Mouse (Mus musculus): Measurements from ENCODE around the gene Gm6657. TPM values are rescaled to one million over a fixed set of nuclear protein-coding genes. Genes with fewer than 3 reads are reported as not detected.
A peak's percentile ranks its signal among the peaks of the same experiment; 100 is the strongest.

Gm6657 gene
- polyA plus RNA-seq (2015; fragmentation: Nextera tagmentation; extraction: Ambion mirVana) = not detected in 2 replicates

- no peak within 1 kb of the TSS for H3K27ac ChIP-seq
- no peak for ATAC-seq (ENCODE audit: insufficient number of reproducible peaks, low FRiP score, low TSS enrichment, low read depth)
- no peak within 1 kb of the TSS for H3K4me3 ChIP-seq
- H3K4me1 ChIP-seq = no peaks in the 10 kb centered on the region
- H3K36me3 ChIP-seq = no peaks in the 10 kb centered on the region
- no peak within 1 kb of the TSS for H3K4me2 ChIP-seq
- H3K9ac ChIP-seq = no peak within 1 kb of the TSS
- no peaks in the 10 kb centered on the region for H3K27me3 ChIP-seq
- no peaks in the 10 kb centered on the region for H3K9me3 ChIP-seq
Observed at GRCm38 (mm10) chr12:78193942-78194341, at the start of gene Gm6657. TSS of gene Gm6657 (plus strand) at chr12:78194242.

DNA sequence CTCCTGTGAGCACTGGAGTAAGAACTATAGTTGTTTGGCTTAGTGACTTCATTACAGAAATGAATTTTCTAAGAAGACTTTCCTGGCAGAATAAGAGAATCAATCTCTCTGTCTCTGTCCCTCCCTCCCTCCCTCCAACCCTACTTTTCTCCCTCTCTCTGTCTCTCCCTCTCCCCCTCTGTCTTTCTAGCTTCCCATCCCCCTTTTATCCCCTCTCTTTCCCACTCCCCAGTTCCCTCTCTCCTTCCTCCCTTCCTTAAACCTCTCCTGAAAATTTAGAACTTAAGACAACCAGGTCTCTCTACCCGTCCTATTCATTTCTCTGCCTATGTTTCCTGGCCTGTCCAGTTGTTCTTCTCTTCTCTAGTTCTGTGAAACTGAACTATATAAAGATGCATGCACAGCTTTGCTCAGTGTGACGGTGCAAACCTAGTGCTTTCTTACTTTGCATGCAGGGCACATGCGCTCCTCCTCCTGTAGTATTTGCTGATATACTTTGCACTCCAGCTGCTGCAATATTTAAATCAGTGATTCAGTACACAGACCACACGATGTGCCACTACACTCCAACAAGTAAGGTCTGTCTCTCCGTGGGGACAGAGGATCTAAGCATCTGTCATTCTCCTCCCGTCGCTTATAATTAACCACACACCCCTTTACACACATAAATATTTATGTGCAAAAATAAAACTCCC lies 40.6 kb upstream of the Gm6657 start:
- no peak overlapping the region for H3K4me2 ChIP-seq
- no peaks in the 10 kb centered on the region for H3K36me3 ChIP-seq
- 35% methylated on average over 7 of the region's 7 CpGs for WGBS
- no peak for ATAC-seq (ENCODE audit: insufficient number of reproducible peaks, low FRiP score, low TSS enrichment, low read depth)
- H3K4me1 ChIP-seq = no peaks in the 10 kb centered on the region
- H3K9ac ChIP-seq = no peak overlapping the region
- no peaks in the 10 kb centered on the region for H3K27me3 ChIP-seq
- H3K4me3 ChIP-seq = no peak overlapping the region
- H3K27ac ChIP-seq = no peak overlapping the region
- no peaks in the 10 kb centered on the region for H3K9me3 ChIP-seq

DNA sequence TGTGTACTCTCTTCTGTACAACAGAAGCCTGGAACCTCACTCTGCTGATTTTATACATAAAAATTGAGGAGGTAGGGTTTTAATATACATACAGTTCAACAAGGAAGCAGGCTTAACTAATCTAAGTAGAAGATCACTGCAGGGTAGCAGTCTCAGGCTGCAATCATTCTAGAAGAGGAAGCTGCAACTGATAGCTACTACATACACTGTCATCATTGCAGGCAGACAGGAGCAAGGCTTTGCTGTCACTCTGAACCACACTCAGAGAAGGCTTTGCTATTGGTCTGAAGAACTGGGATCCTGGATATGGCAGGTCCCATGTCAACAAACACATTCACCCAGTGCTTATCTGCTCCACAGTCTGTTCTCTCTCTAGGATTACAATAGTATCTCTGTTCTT lies 23.9 kb upstream of the Gm6657 start:
- Histone ChIP-seq H3K9me3 (no peaks in the 10 kb centered on the region), H3K9ac (no peak overlapping the region), H3K4me1 (no peaks in the 10 kb centered on the region), H3K4me2 (no peak overlapping the region), H3K27ac (no peak overlapping the region), H3K4me3 (no peak overlapping the region), H3K27me3 (no peaks in the 10 kb centered on the region), H3K36me3 (no peaks in the 10 kb centered on the region)
- no peak for ATAC-seq (ENCODE audit: insufficient number of reproducible peaks, low FRiP score, low TSS enrichment, low read depth)

GRCm38 (mm10) chr12:78173945-78174344 lies 20.1 kb upstream of the Gm6657 start:
- H3K27ac ChIP-seq = no peak overlapping the region
- H3K4me2 ChIP-seq = no peak overlapping the region
- no peak overlapping the region for H3K4me3 ChIP-seq
- 71% methylated on average over 3 of the region's 3 CpGs for WGBS
- H3K36me3 ChIP-seq = no peaks in the 10 kb centered on the region
- ATAC-seq (ENCODE audit: insufficient number of reproducible peaks, low FRiP score, low TSS enrichment, low read depth) = no peak
- no peaks in the 10 kb centered on the region for H3K9me3 ChIP-seq
- H3K9ac ChIP-seq = no peak overlapping the region
- H3K27me3 ChIP-seq = no peaks in the 10 kb centered on the region
- H3K4me1 ChIP-seq = no peaks in the 10 kb centered on the region

- Histone ChIP-seq H3K27ac (no peak overlapping the region), H3K9me3 (no peaks in the 10 kb centered on the region), H3K27me3 (no peaks in the 10 kb centered on the region), H3K4me2 (no peak overlapping the region), H3K4me3 (no peak overlapping the region), H3K9ac (no peak overlapping the region), H3K36me3 (no peaks in the 10 kb centered on the region), H3K4me1 (no peaks in the 10 kb centered on the region)
- WGBS = 85% methylated on average over 4 of the region's 4 CpGs
- ATAC-seq (ENCODE audit: insufficient number of reproducible peaks, low FRiP score, low TSS enrichment, low read depth) = no peak
Observed at GRCm38 (mm10) chr12:78174671-78175070, 19.4 kb upstream of the Gm6657 start.

GRCm38 (mm10) chr12:78181452-78181851 lies 12.6 kb upstream of the Gm6657 start:
- Histone ChIP-seq H3K4me3 (no peak overlapping the region), H3K9ac (no peak overlapping the region), H3K4me1 (no peaks in the 10 kb centered on the region), H3K27ac (no peak overlapping the region), H3K36me3 (no peaks in the 10 kb centered on the region), H3K9me3 (no peaks in the 10 kb centered on the region), H3K27me3 (no peaks in the 10 kb centered on the region), H3K4me2 (no peak overlapping the region)
- no peak for ATAC-seq (ENCODE audit: insufficient number of reproducible peaks, low FRiP score, low TSS enrichment, low read depth)
- WGBS = 57% methylated on average over 2 of the region's 2 CpGs

- Histone ChIP-seq H3K36me3 (no peaks in the 10 kb centered on the region), H3K9me3 (no peaks in the 10 kb centered on the region), H3K4me2 (no peak overlapping the region), H3K9ac (no peak overlapping the region), H3K4me3 (no peak overlapping the region), H3K27me3 (no peaks in the 10 kb centered on the region), H3K4me1 (no peaks in the 10 kb centered on the region), H3K27ac (no peak overlapping the region)
- no peak for ATAC-seq (ENCODE audit: insufficient number of reproducible peaks, low FRiP score, low TSS enrichment, low read depth)
- WGBS = 78% methylated on average over 2 of the region's 2 CpGs
Observed at GRCm38 (mm10) chr12:78195368-78195767, 1.3 kb downstream of the Gm6657 start.

GRCm38 (mm10) chr12:78203646-78204045 lies 9.6 kb downstream of the Gm6657 start:
- Histone ChIP-seq H3K4me3 (no peak overlapping the region), H3K4me1 (no peaks in the 10 kb centered on the region), H3K27me3 (no peaks in the 10 kb centered on the region), H3K4me2 (no peak overlapping the region), H3K36me3 (no peaks in the 10 kb centered on the region), H3K9me3 (no peaks in the 10 kb centered on the region), H3K27ac (no peak overlapping the region), H3K9ac (no peak overlapping the region)
- 44% methylated on average over 5 of the region's 5 CpGs for WGBS
- 0 out of 2 replicates have a peak, but pooled peaks have one; percentile 44 for ATAC-seq (ENCODE audit: insufficient number of reproducible peaks, low FRiP score, low TSS enrichment, low read depth)

GRCm38 (mm10) chr12:78205915-78206570 lies 12.0 kb downstream of the Gm6657 start:
- no peaks in the 10 kb centered on the region for H3K27me3 ChIP-seq
- H3K27ac ChIP-seq = no peak overlapping the region
- H3K9me3 ChIP-seq = no peaks in the 10 kb centered on the region
- ATAC-seq (ENCODE audit: insufficient number of reproducible peaks, low FRiP score, low TSS enrichment, low read depth) = no peak
- 10% methylated on average over 5 of the region's 5 CpGs for WGBS
- no peak overlapping the region for H3K4me2 ChIP-seq
- no peak overlapping the region for H3K9ac ChIP-seq
- no peaks in the 10 kb centered on the region for H3K36me3 ChIP-seq
- H3K4me3 ChIP-seq = no peak overlapping the region
- H3K4me1 ChIP-seq = no peaks in the 10 kb centered on the region

GRCm38 (mm10) chr12:78206571-78206960 lies 12.5 kb downstream of the Gm6657 start:
- Histone ChIP-seq H3K4me2 (no peak overlapping the region), H3K27ac (no peak overlapping the region), H3K4me1 (no peaks in the 10 kb centered on the region), H3K9me3 (no peaks in the 10 kb centered on the region), H3K9ac (no peak overlapping the region), H3K36me3 (no peaks in the 10 kb centered on the region), H3K27me3 (no peaks in the 10 kb centered on the region), H3K4me3 (no peak overlapping the region)
- 82% methylated on average over 4 of the region's 4 CpGs for WGBS
- ATAC-seq (ENCODE audit: insufficient number of reproducible peaks, low FRiP score, low TSS enrichment, low read depth) = no peak

DNA sequence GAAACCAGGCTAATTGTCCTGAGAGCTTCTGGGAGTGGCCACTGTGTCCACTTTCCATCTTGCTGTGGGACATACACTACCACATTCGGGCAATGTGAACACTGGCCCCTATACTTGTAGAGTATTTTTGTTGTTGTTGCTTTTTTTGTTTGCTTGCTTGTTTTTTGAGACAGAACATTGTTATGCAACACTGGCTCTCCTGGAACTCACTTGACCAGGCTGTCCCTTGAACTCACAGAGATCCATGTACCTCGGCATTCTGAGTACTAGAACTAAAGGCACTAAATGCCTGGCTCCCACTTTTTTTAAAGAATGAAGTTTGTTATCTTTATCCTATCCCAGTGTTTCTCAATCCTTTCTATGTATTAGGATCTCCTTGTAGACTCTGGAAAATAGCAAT lies 15.8 kb downstream of the Gm6657 start:
- ATAC-seq (ENCODE audit: insufficient number of reproducible peaks, low FRiP score, low TSS enrichment, low read depth) = no peak

DNA sequence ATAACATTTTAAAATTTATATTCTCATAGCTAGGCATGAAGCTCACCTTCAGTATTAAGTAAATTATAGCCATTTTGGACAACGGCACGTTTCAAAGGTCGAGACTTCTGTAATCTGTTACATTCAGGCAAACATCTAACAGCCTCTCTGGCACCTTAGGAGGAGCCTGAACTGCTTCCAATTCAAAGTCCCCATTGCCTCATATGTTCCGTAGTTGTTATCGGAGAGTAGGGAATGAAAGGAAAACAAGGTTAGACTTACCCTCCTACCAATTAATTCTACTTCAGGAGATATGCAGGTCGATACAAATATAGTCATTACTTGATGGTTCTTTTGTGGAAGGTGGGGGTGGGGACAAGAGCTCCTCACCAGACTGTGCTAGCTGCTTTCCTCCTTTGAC lies 21.4 kb downstream of the Gm6657 start:
- H3K36me3 ChIP-seq = no peaks in the 10 kb centered on the region
- H3K27ac ChIP-seq = no peak overlapping the region
- H3K4me3 ChIP-seq = no peak overlapping the region
- H3K9ac ChIP-seq = no peak overlapping the region
- H3K27me3 ChIP-seq = no peaks in the 10 kb centered on the region
- ATAC-seq (ENCODE audit: insufficient number of reproducible peaks, low FRiP score, low TSS enrichment, low read depth) = no peak
- no peaks in the 10 kb centered on the region for H3K4me1 ChIP-seq
- WGBS = 72% methylated on average over 6 of the region's 6 CpGs
- no peaks in the 10 kb centered on the region for H3K9me3 ChIP-seq
- H3K4me2 ChIP-seq = no peak overlapping the region

More for the DNA sequence above, 15.8 kb downstream of the Gm6657 start:
- Histone ChIP-seq H3K27ac (no peak overlapping the region), H3K4me3 (no peak overlapping the region), H3K4me2 (no peak overlapping the region), H3K27me3 (no peaks in the 10 kb centered on the region), H3K9ac (no peak overlapping the region), H3K4me1 (no peaks in the 10 kb centered on the region), H3K36me3 (no peaks in the 10 kb centered on the region), H3K9me3 (no peaks in the 10 kb centered on the region)
- 90% methylated on average over 2 of the region's 2 CpGs for WGBS
